Mouse (Mus musculus) lung, embryonic 14.5 days (tissue): ENCODE results near the gene 0610030E20Rik. TPM values are rescaled to one million over a fixed set of nuclear protein-coding genes. Genes with fewer than 3 reads are reported as not detected.

Experiments
- ATAC-seq: fragments of 200-750 bp; cut with Nextera tagmentation; 2 replicates; pipeline ENCODE4 v1.8.0; 2017; ENCODE audit warnings: mild to moderate bottlenecking, moderate TSS enrichment, moderate library complexity; ENCODE audit not compliant: insufficient read depth
- DNase-seq: peaks from one replicate; pipeline ENCODE4 v3.0.0-alpha.2; 2015
- H3K27ac ChIP-seq: fragments of 300-500 bp; sonication (generic); 2 replicates; pipeline ENCODE4 v1.5.1; 2014; ENCODE audit warnings: low read depth, mild to moderate bottlenecking, moderate library complexity
- H3K27me3 ChIP-seq: fragments of 300-500 bp; sonication (generic); 2 replicates; pipeline ENCODE4 v1.6.1; 2014; ENCODE audit warnings: low read length, control low read depth; ENCODE audit not compliant: insufficient read depth
- H3K36me3 ChIP-seq: fragments of 300-500 bp; sonication (generic); 2 replicates; pipeline ENCODE4 v1.6.1; 2014; ENCODE audit warnings: control low read depth; ENCODE audit not compliant: insufficient read depth
- H3K4me1 ChIP-seq: fragments of 300-500 bp; sonication (generic); 2 replicates; pipeline ENCODE4 v1.6.1; 2014; ENCODE audit warnings: antibody characterized with exemption, control low read depth; ENCODE audit not compliant: insufficient read depth
- H3K4me2 ChIP-seq: fragments of 300-500 bp; sonication (generic); 2 replicates; pipeline ENCODE4 v1.6.1; 2014; ENCODE audit warnings: mild to moderate bottlenecking
- H3K4me3 ChIP-seq: fragments of 300-500 bp; sonication (generic); 2 replicates; pipeline ENCODE4 v1.5.1; 2014; ENCODE audit warnings: low read depth, low read length
- H3K9ac ChIP-seq: fragments of 300-500 bp; sonication (generic); 2 replicates; pipeline ENCODE4 v1.6.1; 2014
- H3K9me3 ChIP-seq: fragments of 300-500 bp; sonication (generic); 2 replicates; pipeline ENCODE4 v1.6.1; 2016; ENCODE audit warnings: low read depth, low read length, control low read depth
- CTCF ChIP-seq: IDR thresholded peaks from 2 replicates; pipeline ENCODE4 v1.5.1; 2016; ENCODE audit warnings: antibody characterized with exemption, low read depth
- WGBS: fragments of 180-500 bp; shearing (Covaris S2); extraction: QIAGEN DNeasy Blood & Tissue Kit; methylation state at CpG from one replicate; pipeline ENCODE4 v1.1.7; 2014; 5-methylcytosine and 5-hydroxymethylcytosine counted together
- polyA plus RNA-seq: library from polyadenylated mRNA; unstranded; fragments of >200 nt; fragmentation: Nextera tagmentation; extraction: Ambion mirVana; gene quantifications from 2 replicates; pipeline ENCODE4 v1.2.1, GENCODE M21; 2014

The 0610030E20Rik gene
- polyA plus RNA-seq, 1 experiment from 2014 or later, result 25.5 TPM

DNA sequence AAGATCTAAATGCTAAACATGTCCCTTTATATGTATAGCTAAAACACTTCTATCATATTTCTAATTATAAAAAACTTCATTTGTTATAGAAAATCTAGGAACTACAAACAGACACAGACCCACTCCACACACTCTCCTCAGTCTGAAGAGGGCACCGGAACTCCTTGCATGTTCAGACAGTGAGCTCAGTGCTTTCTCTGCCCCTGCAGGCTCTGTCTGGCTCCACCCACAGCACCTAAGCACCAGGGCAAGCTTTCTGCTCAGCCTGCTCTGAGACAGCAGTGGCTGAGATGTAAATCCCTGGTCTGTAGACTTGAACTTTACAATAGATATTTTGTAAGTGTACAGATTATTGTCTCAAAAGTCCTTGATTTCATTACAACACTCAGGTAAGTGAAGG is 31.1 kb upstream of the 0610030E20Rik start:
- Histone ChIP-seq H3K36me3 (peaks cover 62% of the 10 kb centered on the region), H3K9ac (no peak overlapping the region), H3K4me3 (no peak overlapping the region), H3K4me2 (no peak overlapping the region), H3K27ac (no peak overlapping the region), H3K4me1 (no peaks in the 10 kb centered on the region), H3K9me3 (no peaks in the 10 kb centered on the region), H3K27me3 (no peaks in the 10 kb centered on the region)
- DNase-seq (peak; percentile 57), ATAC-seq (0 out of 2 replicates have a peak, but pooled peaks have one; percentile 55)
- no peak for TF ChIP-seq CTCF
- WGBS, result 74% methylated on average over 1 of the region's 1 CpGs

DNA sequence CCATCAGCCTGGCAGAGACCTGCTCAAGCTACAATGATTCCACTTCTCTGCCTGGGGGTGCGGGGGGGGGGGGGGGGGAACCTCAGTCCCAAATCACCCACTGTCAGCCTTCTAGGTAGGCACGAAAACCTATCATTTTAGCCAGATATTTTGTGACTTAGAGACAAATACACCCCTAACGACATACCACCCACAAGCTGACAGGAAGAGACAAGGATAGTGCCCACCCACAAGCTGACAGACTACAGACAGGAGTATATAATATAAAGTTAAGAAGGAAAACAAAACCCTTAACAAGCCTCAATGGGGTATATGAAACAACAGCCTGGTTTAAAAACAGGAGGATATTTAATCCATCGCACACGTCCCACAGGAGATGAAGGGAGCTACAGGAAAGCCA is 28.7 kb upstream of the 0610030E20Rik start:
- no peaks in the 10 kb centered on the region for H3K4me1 ChIP-seq
- H3K27ac ChIP-seq, result no peak overlapping the region
- H3K4me2 ChIP-seq, result no peak overlapping the region
- TF ChIP-seq CTCF, result no peak
- no peaks in the 10 kb centered on the region for H3K9me3 ChIP-seq
- DNase-seq (no peak), ATAC-seq (no peak)
- H3K9ac ChIP-seq, result no peak overlapping the region
- 88% methylated on average over 4 of the region's 5 CpGs for WGBS
- peaks cover 77% of the 10 kb centered on the region for H3K36me3 ChIP-seq
- H3K27me3 ChIP-seq, result no peaks in the 10 kb centered on the region
- no peak overlapping the region for H3K4me3 ChIP-seq

DNA sequence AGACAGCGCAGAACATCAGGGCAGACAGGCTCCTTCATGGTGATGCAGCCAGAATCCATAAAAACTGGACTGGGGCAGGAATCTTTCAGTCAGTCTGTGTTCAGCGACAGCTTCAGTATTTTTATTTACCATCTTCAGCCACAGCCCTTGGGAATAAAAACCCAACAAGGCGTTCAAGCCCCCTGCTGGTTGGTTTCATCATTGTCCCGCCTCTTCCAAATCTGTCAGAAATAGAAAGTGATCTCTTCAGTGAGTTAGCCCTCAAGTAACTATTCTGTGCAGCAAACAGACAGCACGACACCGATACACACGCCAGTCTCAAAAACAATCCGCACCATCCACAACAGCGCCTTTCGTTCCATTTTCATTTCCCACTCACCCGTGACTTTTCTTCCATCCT is 28.1 kb upstream of the 0610030E20Rik start:
- no peaks in the 10 kb centered on the region for H3K9me3 ChIP-seq
- H3K27me3 ChIP-seq, result no peaks in the 10 kb centered on the region
- ATAC-seq (no peak), DNase-seq (peak; percentile 85)
- TF ChIP-seq CTCF, result peak; percentile 75
- no peak overlapping the region for H3K9ac ChIP-seq
- WGBS, result 76% methylated on average over 11 of the region's 11 CpGs
- H3K4me1 ChIP-seq, result no peaks in the 10 kb centered on the region
- no peak overlapping the region for H3K4me2 ChIP-seq
- H3K27ac ChIP-seq, result no peak overlapping the region
- H3K36me3 ChIP-seq, result peaks cover 83% of the 10 kb centered on the region
- H3K4me3 ChIP-seq, result no peak overlapping the region

DNA sequence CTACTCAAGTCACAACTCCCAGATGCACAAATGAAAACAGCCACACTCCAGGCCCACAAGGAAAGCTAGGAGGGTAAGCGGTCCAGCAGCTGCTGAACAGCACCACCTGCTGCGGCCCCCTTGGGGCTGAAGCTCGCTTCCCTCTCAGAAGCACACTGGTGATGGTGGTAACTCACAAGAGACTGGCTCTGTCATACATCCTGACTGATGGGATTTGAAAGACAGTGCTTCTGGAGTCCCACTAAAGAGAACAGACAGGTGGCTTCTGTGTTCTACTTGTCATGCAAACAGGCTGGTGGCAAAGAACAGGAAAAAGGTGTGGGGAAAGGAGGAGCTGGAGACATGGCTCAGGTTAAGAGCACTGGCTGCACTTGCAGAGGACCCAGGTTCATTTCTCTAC is 24.2 kb upstream of the 0610030E20Rik start:
- WGBS, result 97% methylated on average over 3 of the region's 3 CpGs
- TF ChIP-seq CTCF, result no peak
- H3K9ac ChIP-seq, result no peak overlapping the region
- H3K27ac ChIP-seq, result no peak overlapping the region
- no peaks in the 10 kb centered on the region for H3K9me3 ChIP-seq
- H3K4me3 ChIP-seq, result no peak overlapping the region
- DNase-seq, result no peak
- H3K4me2 ChIP-seq, result no peak overlapping the region
- no peaks in the 10 kb centered on the region for H3K4me1 ChIP-seq
- peaks cover 95% of the 10 kb centered on the region for H3K36me3 ChIP-seq
- ATAC-seq, result no peak
- no peaks in the 10 kb centered on the region for H3K27me3 ChIP-seq

DNA sequence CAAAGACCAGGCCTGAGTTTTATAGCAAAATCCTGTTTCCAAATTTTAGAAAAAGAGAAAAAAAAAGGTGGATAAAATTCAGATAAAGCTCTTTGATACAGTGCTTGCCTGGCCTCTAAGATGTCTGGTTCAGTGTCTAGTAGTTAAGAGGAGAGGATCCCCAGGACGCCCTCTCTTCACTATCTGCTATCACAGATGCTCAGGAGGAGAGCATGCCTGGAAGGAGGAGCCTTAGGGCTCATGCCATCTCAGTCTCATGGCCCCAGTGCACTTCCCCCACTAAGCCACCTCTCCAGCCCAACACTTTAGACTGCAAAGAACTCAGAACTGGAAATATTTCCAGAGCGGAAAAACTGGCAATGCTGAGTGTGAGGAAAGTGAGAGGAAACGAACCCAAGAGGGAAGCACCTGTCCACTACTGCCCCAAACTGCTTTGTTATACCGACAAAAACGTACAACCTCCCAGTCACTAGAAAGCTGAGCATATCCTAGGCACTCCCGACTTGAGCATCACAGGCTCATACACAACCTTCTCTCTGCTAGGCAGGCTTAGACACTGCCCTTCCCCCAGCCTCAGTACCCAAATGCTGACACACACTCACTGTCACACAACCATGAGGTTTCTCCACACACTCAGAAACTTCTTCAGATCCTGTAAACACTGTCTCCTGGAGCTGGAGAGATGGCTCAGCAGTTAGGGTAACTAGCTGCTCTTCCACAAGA is 23.2 kb upstream of the 0610030E20Rik start:
- TF ChIP-seq CTCF, result no peak
- DNase-seq (no peak), ATAC-seq (no peak)
- H3K4me1 ChIP-seq, result no peaks in the 10 kb centered on the region
- no peak overlapping the region for H3K27ac ChIP-seq
- no peaks in the 10 kb centered on the region for H3K27me3 ChIP-seq
- no peak overlapping the region for H3K4me2 ChIP-seq
- no peaks in the 10 kb centered on the region for H3K9me3 ChIP-seq
- peaks cover 96% of the 10 kb centered on the region for H3K36me3 ChIP-seq
- WGBS, result 89% methylated on average over 6 of the region's 6 CpGs
- H3K9ac ChIP-seq, result no peak overlapping the region
- no peak overlapping the region for H3K4me3 ChIP-seq

DNA sequence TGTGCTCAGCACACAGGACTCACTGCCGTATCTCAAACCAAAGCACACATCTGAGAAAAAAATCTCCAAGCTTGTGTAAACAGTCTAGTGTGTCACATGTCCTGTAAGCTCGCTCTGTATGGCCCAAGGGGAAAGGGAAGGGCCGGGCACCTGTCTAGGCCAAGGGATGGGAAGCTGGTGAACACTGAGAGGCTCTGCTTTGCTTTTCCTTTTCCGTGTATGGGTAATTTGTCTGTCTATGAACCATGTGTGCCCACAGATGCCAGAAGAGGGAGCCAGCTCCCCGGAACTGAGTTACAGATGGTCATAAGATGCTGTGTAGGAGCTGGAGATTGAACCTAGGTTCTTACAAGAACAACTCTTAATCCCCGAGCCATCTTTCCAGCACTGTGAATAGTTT is 20.8 kb upstream of the 0610030E20Rik start:
- ATAC-seq, result no peak
- TF ChIP-seq CTCF, result peak; percentile 50
- no peak overlapping the region for H3K4me3 ChIP-seq
- DNase-seq, result peak; percentile 57
- no peaks in the 10 kb centered on the region for H3K27me3 ChIP-seq
- H3K9me3 ChIP-seq, result no peaks in the 10 kb centered on the region
- no peaks in the 10 kb centered on the region for H3K4me1 ChIP-seq
- H3K4me2 ChIP-seq, result no peak overlapping the region
- no peak overlapping the region for H3K9ac ChIP-seq
- no peak overlapping the region for H3K27ac ChIP-seq
- peaks cover 90% of the 10 kb centered on the region for H3K36me3 ChIP-seq
- WGBS, result 54% methylated on average over 6 of the region's 6 CpGs

DNA sequence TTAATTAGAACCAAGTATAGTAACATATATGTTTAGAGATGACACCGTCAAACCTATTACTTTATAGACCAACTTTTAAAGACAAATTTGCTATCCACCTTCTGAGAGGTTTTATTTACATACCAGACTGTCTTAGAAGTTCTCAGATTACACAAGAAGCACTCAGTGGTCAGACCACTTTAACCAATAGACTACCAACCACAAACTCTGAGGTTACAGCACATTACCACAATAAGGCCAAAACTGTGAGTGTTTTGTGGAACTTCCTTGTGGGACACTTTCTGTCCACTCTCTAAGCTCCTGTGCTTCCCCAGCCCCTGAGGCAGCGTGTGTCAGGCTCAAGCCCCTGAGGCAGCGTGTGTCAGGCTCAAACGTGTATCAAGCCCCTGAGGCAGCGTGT is 18.1 kb upstream of the 0610030E20Rik start:
- no peak overlapping the region for H3K27ac ChIP-seq
- peaks cover 84% of the 10 kb centered on the region for H3K36me3 ChIP-seq
- ATAC-seq, result no peak
- H3K4me3 ChIP-seq, result no peak overlapping the region
- no peak for TF ChIP-seq CTCF
- no peak overlapping the region for H3K4me2 ChIP-seq
- WGBS, result 85% methylated on average over 5 of the region's 5 CpGs
- no peaks in the 10 kb centered on the region for H3K27me3 ChIP-seq
- no peak overlapping the region for H3K9ac ChIP-seq
- H3K9me3 ChIP-seq, result no peaks in the 10 kb centered on the region
- no peaks in the 10 kb centered on the region for H3K4me1 ChIP-seq
- DNase-seq, result no peak
